Mouse (Mus musculus) heart, embryonic 14.5 days (tissue): ENCODE data around the gene Pcbp4. TPM values are rescaled to one million over a fixed set of nuclear protein-coding genes. Genes with fewer than 3 reads are reported as not detected.

Source experiments
- ATAC-seq: fragments of 200-750 bp; cut with Nextera tagmentation; 2 replicates; pipeline ENCODE4 v1.8.0; 2017; ENCODE audit warnings: low read depth, moderate TSS enrichment; ENCODE audit not compliant: insufficient number of reproducible peaks, insufficient read depth, low FRiP score
- H3K27ac ChIP-seq, 2 experiments: fragments of 200-500 bp in 1 of 2; fragments of 300-500 bp in 1 of 2; sonication (generic) in 1 of 2; replicated peaks in 1 of 2; 2 replicates each; pipeline ENCODE4 v1.5.1; 2012 to 2014; ENCODE audit warnings: low read depth in 2 of 2, low read length in 2 of 2, control low read depth in 1 of 2, mild to moderate bottlenecking in 1 of 2, mixed read lengths in 1 of 2; ENCODE audit not compliant: control insufficient read depth in 1 of 2, insufficient read depth in 1 of 2
- H3K27me3 ChIP-seq: fragments of 300-500 bp; sonication (generic); 2 replicates; pipeline ENCODE4 v1.6.1; 2014; ENCODE audit warnings: mild to moderate bottlenecking, low read length, control low read depth; ENCODE audit not compliant: control insufficient read depth, insufficient read depth
- H3K36me3 ChIP-seq: fragments of 300-500 bp; sonication (generic); 2 replicates; pipeline ENCODE4 v1.6.1; 2014; ENCODE audit warnings: mild to moderate bottlenecking, control low read depth, low read length, mixed read lengths; ENCODE audit not compliant: control insufficient read depth, insufficient read depth
- H3K4me1 ChIP-seq, 2 experiments: fragments of 200-500 bp in 1 of 2; fragments of 300-500 bp in 1 of 2; sonication (generic) in 1 of 2; 2 replicates each; pipeline ENCODE4 v1.6.1; 2012 to 2014; ENCODE audit warnings: low read length in 2 of 2, control low read depth in 1 of 2, mixed read lengths in 1 of 2; ENCODE audit not compliant: control insufficient read depth in 2 of 2, insufficient read depth in 2 of 2
- H3K4me2 ChIP-seq: fragments of 300-500 bp; sonication (generic); 2 replicates; pipeline ENCODE4 v1.6.1; 2014; ENCODE audit warnings: mild to moderate bottlenecking, low read length
- H3K4me3 ChIP-seq, 2 experiments: fragments of 200-500 bp in 1 of 2; fragments of 300-500 bp in 1 of 2; sonication (generic) in 1 of 2; 2 replicates each; pipeline ENCODE4 v1.5.1; 2012 to 2014; ENCODE audit warnings: low read length in 2 of 2, mild to moderate bottlenecking in 2 of 2, control low read depth in 1 of 2, low read depth in 1 of 2, moderate library complexity in 1 of 2; ENCODE audit not compliant: control insufficient read depth in 1 of 2, insufficient read depth in 1 of 2
- H3K9ac ChIP-seq: fragments of 300-500 bp; sonication (generic); 2 replicates; pipeline ENCODE4 v1.6.1; 2014; ENCODE audit warnings: mild to moderate bottlenecking, low read length
- H3K9me3 ChIP-seq: fragments of 300-500 bp; sonication (generic); 2 replicates; pipeline ENCODE4 v1.6.1; 2016; ENCODE audit warnings: low read length, control low read depth; ENCODE audit not compliant: control insufficient read depth
- WGBS: fragments of 180-500 bp; shearing (Covaris S2); extraction: QIAGEN DNeasy Blood & Tissue Kit; methylation state at CpG from one replicate; pipeline ENCODE4 v1.1.7; 2014; 5-methylcytosine and 5-hydroxymethylcytosine counted together
- polyA plus RNA-seq: library from polyadenylated mRNA; unstranded; fragments of >200 nt; fragmentation: Nextera tagmentation; extraction: Ambion mirVana; gene quantifications from 2 replicates; pipeline ENCODE4 v1.2.1, GENCODE M21; 2014

The Pcbp4 gene
- polyA plus RNA-seq = 59.0 and 66.4 TPM in 2 replicates

GRCm38 (mm10) chr9:106453271-106454070 is at the start of gene Pcbp4:
Pcbp4 (plus strand) TSS chr9:106453291.
- Histone ChIP-seq H3K4me3 (peak within 1 kb of the TSS; percentile 77 to 79), H3K36me3 (0 out of 2 replicates have a peak, but pooled peaks cover 6% of the 10 kb centered on the region), H3K27me3 (no peaks in the 10 kb centered on the region), H3K9me3 (no peaks in the 10 kb centered on the region), H3K4me1 (peaks cover 46 to 72% of the 10 kb centered on the region in 2 experiments), H3K4me2 (peak within 1 kb of the TSS; percentile 94), H3K27ac (peak within 1 kb of the TSS; percentile 83 to 91), H3K9ac (peak within 1 kb of the TSS; percentile 86)
- ATAC-seq = peak; percentile 73
- 1% methylated on average over 43 of the region's 74 CpGs for whole genome bisulfite sequencing

DNA sequence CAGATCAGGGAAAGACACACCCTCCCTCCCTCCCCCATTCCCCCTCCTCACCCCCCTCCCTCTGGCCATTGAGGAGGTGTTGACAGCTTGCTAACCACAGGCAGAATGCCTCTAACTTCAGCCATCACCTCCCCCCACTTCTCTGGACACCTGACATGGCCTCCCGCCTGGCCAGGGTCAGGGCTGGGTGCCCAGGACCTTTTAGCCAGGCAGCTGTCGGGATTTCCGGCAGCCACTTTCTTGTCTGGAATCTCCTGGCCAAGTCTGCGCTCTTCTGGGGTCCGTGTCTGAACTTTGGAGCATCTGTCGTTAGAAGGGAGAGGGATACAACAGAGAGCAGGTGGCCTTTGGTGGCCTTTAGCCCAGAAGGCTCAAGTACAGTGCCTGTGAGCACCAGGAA is 47.8 kb upstream of the Pcbp4 start:
- Histone ChIP-seq H3K4me3 (no peak overlapping the region), H3K9me3 (no peaks in the 10 kb centered on the region), H3K4me2 (no peak overlapping the region), H3K4me1 (peaks cover 34 to 46% of the 10 kb centered on the region in 2 experiments), H3K27me3 (no peaks in the 10 kb centered on the region), H3K27ac (peak overlapping the region; percentile 76 to 85), H3K36me3 (no peaks in the 10 kb centered on the region), H3K9ac (no peak overlapping the region)
- WGBS = 9% methylated on average over 6 of the region's 6 CpGs
- ATAC-seq = peak; percentile 34; the same call in 1 of the 2 replicates

DNA sequence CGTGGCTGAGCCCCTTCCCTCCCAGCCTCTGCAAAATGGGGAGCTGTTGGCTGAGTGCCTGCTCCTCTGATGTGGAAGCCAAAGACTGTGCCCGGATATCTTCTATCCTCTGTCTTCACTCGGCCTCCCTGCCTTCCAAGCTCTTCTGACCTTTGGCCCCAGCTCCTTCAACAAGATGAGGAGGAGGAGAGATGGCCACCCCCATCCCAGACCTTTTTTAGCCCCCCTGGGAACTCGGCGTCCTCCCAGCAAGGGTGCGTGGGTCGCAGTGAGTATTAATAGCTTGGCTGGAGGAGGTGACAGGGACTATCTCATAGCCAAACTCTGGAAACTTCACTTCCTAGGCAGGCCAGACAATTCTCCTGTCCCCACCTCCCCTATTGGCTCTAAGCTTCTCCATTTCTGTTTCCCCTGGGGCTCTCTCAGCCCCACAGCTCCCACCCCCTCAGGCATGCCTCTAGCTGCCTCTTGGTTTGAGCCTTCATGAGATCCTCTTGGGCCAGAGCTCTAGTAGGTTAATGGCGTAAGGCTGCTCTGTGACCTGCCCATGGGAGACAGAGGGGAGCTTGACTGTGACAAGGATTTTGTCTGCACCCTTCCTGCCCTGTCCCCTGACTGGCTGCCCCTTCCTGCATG is 46.5 kb upstream of the Pcbp4 start:
- H3K27ac ChIP-seq = peak overlapping the region; percentile 40 to 75
- no peaks in the 10 kb centered on the region for H3K27me3 ChIP-seq
- H3K36me3 ChIP-seq = no peaks in the 10 kb centered on the region
- H3K4me3 ChIP-seq = no peak overlapping the region
- WGBS = 12% methylated on average over 8 of the region's 8 CpGs
- H3K4me1 ChIP-seq = peaks cover 39 to 53% of the 10 kb centered on the region in 2 experiments
- H3K9ac ChIP-seq = peak overlapping the region; percentile 1; the same call in 1 of the 2 replicates
- ATAC-seq = 0 out of 2 replicates have a peak, but pooled peaks have one; percentile 33
- H3K9me3 ChIP-seq = no peaks in the 10 kb centered on the region
- peak overlapping the region; percentile 12; the same call in 1 of the 2 replicates for H3K4me2 ChIP-seq

DNA sequence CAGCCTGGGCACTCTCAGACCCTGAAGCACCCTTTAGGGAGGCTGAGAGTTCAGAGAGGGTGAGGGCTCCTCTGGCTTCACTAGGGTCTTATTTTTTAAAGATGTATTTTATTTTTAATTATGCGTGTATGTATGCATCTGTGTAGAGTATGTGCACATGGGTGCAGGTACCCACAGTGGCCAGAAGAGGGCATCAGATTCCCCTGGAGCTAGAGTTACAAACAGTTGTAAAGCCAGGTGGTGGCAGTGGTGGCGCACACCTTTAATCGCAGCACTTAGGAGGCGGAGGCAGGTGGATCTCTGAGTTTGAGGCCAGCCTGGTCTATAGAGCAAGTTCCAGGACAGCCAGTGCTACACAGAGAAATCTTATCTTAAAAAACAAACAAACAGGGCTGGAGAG is 44.0 kb upstream of the Pcbp4 start:
- Histone ChIP-seq H3K36me3 (no peaks in the 10 kb centered on the region), H3K9me3 (no peaks in the 10 kb centered on the region), H3K4me1 (peaks cover 30 to 44% of the 10 kb centered on the region in 2 experiments), H3K27me3 (no peaks in the 10 kb centered on the region), H3K9ac (no peak overlapping the region), H3K4me2 (no peak overlapping the region), H3K27ac (0 out of 4 replicates have a peak overlapping the region, but pooled peaks of 1 of the 2 experiments have one; percentile 19), H3K4me3 (no peak overlapping the region)
- no peak for ATAC-seq
- WGBS = 94% methylated on average over 4 of the region's 4 CpGs

GRCm38 (mm10) chr9:106410086-106410650 is 42.9 kb upstream of the Pcbp4 start:
- no peak for ATAC-seq
- H3K4me3 ChIP-seq = no peak overlapping the region
- no peak overlapping the region; the same call in 1 of the 2 replicates for H3K9ac ChIP-seq
- WGBS = 88% methylated on average over 2 of the region's 2 CpGs
- H3K27me3 ChIP-seq = no peaks in the 10 kb centered on the region
- no peaks in the 10 kb centered on the region for H3K9me3 ChIP-seq
- H3K27ac ChIP-seq = no peak overlapping the region
- no peaks in the 10 kb centered on the region for H3K36me3 ChIP-seq
- peaks cover 28 to 38% of the 10 kb centered on the region in 2 experiments for H3K4me1 ChIP-seq
- H3K4me2 ChIP-seq = no peak overlapping the region

DNA sequence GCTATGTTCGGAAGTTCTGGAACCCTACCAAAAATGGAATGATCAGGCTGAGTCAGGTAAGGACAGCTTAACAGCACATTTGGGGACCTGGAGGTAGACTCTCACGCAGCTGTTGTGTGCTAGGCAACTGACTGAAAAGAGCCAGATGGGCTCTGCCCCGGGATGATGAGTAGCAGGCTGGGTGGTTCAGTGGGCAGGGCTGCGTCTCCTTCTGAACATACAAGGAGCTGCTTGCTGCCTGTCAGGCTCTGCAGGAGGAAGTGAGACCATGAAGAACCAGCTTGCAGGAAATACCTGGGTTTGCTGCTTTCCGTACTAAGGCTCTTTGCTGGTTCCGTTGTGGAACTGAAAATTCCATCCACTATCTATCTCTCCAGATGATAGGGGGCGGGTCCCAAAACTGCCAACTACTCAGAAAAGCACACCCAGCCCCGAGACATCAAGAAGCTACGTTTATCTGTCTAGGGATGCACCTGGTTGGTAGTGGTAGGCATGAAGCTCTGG is 41.9 kb upstream of the Pcbp4 start:
- Histone ChIP-seq H3K9ac (no peak overlapping the region), H3K36me3 (no peaks in the 10 kb centered on the region), H3K9me3 (no peaks in the 10 kb centered on the region), H3K27ac (no peak overlapping the region), H3K4me1 (peaks cover 20 to 32% of the 10 kb centered on the region in 2 experiments), H3K27me3 (no peaks in the 10 kb centered on the region), H3K4me2 (no peak overlapping the region), H3K4me3 (no peak overlapping the region)
- 52% methylated on average over 9 of the region's 9 CpGs for WGBS
- no peak for ATAC-seq

GRCm38 (mm10) chr9:106411729-106412128 is 41.4 kb upstream of the Pcbp4 start:
- 46% methylated on average over 6 of the region's 6 CpGs for WGBS
- H3K27ac ChIP-seq = no peak overlapping the region

More at GRCm38 (mm10) chr9:106411729-106412128, 41.4 kb upstream of the Pcbp4 start:
- H3K9me3 ChIP-seq = no peaks in the 10 kb centered on the region
- ATAC-seq = no peak
- H3K4me2 ChIP-seq = no peak overlapping the region
- no peaks in the 10 kb centered on the region for H3K36me3 ChIP-seq
- H3K4me3 ChIP-seq = no peak overlapping the region
- no peaks in the 10 kb centered on the region for H3K27me3 ChIP-seq
- H3K9ac ChIP-seq = no peak overlapping the region
- peaks cover 14 to 26% of the 10 kb centered on the region in 2 experiments for H3K4me1 ChIP-seq
